Mouse (Mus musculus): ENCODE data around the gene 4921536K21Rik. TPM values are rescaled to one million over a fixed set of nuclear protein-coding genes. Genes with fewer than 3 reads are reported as not detected.

4921536K21Rik gene
- total and polyA plus RNA-seq, 2 experiments from 2014 or later: 0.12 TPM; not detected in 1

- Histone ChIP-seq H3K9ac (replicated peaks; ENCODE audit: low read depth, low read length) (no peak overlapping the region), H3K27me3 (ENCODE audit: control insufficient read depth, insufficient read depth, low read length) (no peaks in the 10 kb centered on the region), H3K4me1 (ENCODE audit: control insufficient read depth, insufficient read depth) (peaks cover 3% of the 10 kb centered on the region), H3K4me3 (ENCODE audit: low read depth, low read length) (no peak overlapping the region), H3K4me2 (ENCODE audit: low read depth, low read length) (no peak overlapping the region), H3K36me3 (replicated peaks; ENCODE audit: control insufficient read depth, insufficient read depth, low read length) (peaks cover 16% of the 10 kb centered on the region), H3K27ac (ENCODE audit: low read depth) (no peak overlapping the region), H3K9me3 (replicated peaks; ENCODE audit: control insufficient read depth, low read length) (no peaks in the 10 kb centered on the region)
- ATAC-seq (ENCODE audit: insufficient read depth, low read depth) (no peak), DNase-seq (ENCODE audit: low spot score) (no peak)
- 95% methylated on average over 3 of the region's 3 CpGs for WGBS
- TF ChIP-seq EP300 (IDR thresholded peaks at IDR 0.05; ENCODE audit: low read depth) (no peak), CTCF (IDR thresholded peaks at IDR 0.05; ENCODE audit: low read depth) (no peak)
Observed at GRCm38 (mm10) chr11:3902516-3902915, 7.6 kb upstream of the 4921536K21Rik start.

- no peak for TF ChIP-seq EP300 (IDR thresholded peaks at IDR 0.05; ENCODE audit: low read depth)
- TF ChIP-seq CTCF (IDR thresholded peaks at IDR 0.05; ENCODE audit: low read depth): no peak
- no peak for ATAC-seq (ENCODE audit: insufficient read depth, low read depth)
Observed at GRCm38 (mm10) chr11:3900296-3900695, 5.4 kb upstream of the 4921536K21Rik start.

GRCm38 (mm10) chr11:3895933-3896332 lies 1.0 kb upstream of the 4921536K21Rik start:
- DNase-seq (ENCODE audit: low spot score) (no peak), ATAC-seq (ENCODE audit: insufficient read depth, low read depth) (no peak)
- Histone ChIP-seq H3K9me3 (replicated peaks; ENCODE audit: control insufficient read depth, low read length) (no peaks in the 10 kb centered on the region), H3K4me2 (ENCODE audit: low read depth, low read length) (no peak overlapping the region), H3K4me3 (ENCODE audit: low read depth, low read length) (no peak overlapping the region), H3K27me3 (ENCODE audit: control insufficient read depth, insufficient read depth, low read length) (no peaks in the 10 kb centered on the region), H3K9ac (replicated peaks; ENCODE audit: low read depth, low read length) (no peak overlapping the region), H3K4me1 (ENCODE audit: control insufficient read depth, insufficient read depth) (0 out of 2 replicates have a peak, but pooled peaks cover 4% of the 10 kb centered on the region), H3K27ac (ENCODE audit: low read depth) (no peak overlapping the region), H3K36me3 (replicated peaks; ENCODE audit: control insufficient read depth, insufficient read depth, low read length) (peaks cover 19% of the 10 kb centered on the region)
- WGBS: 78% methylated on average over 1 of the region's 1 CpGs
- TF ChIP-seq CTCF (IDR thresholded peaks at IDR 0.05; ENCODE audit: low read depth): no peak
- TF ChIP-seq EP300 (IDR thresholded peaks at IDR 0.05; ENCODE audit: low read depth): no peak

More at GRCm38 (mm10) chr11:3900296-3900695, 5.4 kb upstream of the 4921536K21Rik start:
- H3K4me3 ChIP-seq (ENCODE audit: low read depth, low read length): no peak overlapping the region
- no peaks in the 10 kb centered on the region for H3K9me3 ChIP-seq (replicated peaks; ENCODE audit: control insufficient read depth, low read length)
- peaks cover 3% of the 10 kb centered on the region for H3K4me1 ChIP-seq (ENCODE audit: control insufficient read depth, insufficient read depth)
- H3K9ac ChIP-seq (replicated peaks; ENCODE audit: low read depth, low read length): no peak overlapping the region
- peaks cover 19% of the 10 kb centered on the region for H3K36me3 ChIP-seq (replicated peaks; ENCODE audit: control insufficient read depth, insufficient read depth, low read length)
- no peak overlapping the region for H3K4me2 ChIP-seq (ENCODE audit: low read depth, low read length)
- H3K27ac ChIP-seq (ENCODE audit: low read depth): no peak overlapping the region
- WGBS: 60% methylated on average over 6 of the region's 6 CpGs
- H3K27me3 ChIP-seq (ENCODE audit: control insufficient read depth, insufficient read depth, low read length): no peaks in the 10 kb centered on the region
- DNase-seq (ENCODE audit: low spot score): no peak

- H3K4me3 ChIP-seq (ENCODE audit: low read depth, low read length): peak overlapping the region; percentile 54
- H3K4me2 ChIP-seq (ENCODE audit: low read depth, low read length): peak overlapping the region; percentile 76
- 2% methylated on average over 10 of the region's 10 CpGs for WGBS
- H3K9ac ChIP-seq (replicated peaks; ENCODE audit: low read depth, low read length): peak overlapping the region; percentile 41; the same call in 1 of the 2 replicates
- H3K27ac ChIP-seq (ENCODE audit: low read depth): peak overlapping the region; percentile 65
- no peaks in the 10 kb centered on the region for H3K9me3 ChIP-seq (replicated peaks; ENCODE audit: control insufficient read depth, low read length)
- DNase-seq (ENCODE audit: low spot score) (no peak), ATAC-seq (ENCODE audit: insufficient read depth, low read depth) (no peak)
- H3K27me3 ChIP-seq (ENCODE audit: control insufficient read depth, insufficient read depth, low read length): no peaks in the 10 kb centered on the region
- peaks cover 19% of the 10 kb centered on the region for H3K36me3 ChIP-seq (replicated peaks; ENCODE audit: control insufficient read depth, insufficient read depth, low read length)
- TF ChIP-seq EP300 (IDR thresholded peaks at IDR 0.05; ENCODE audit: low read depth): no peak
- no peak for TF ChIP-seq CTCF (IDR thresholded peaks at IDR 0.05; ENCODE audit: low read depth)
- H3K4me1 ChIP-seq (ENCODE audit: control insufficient read depth, insufficient read depth): 0 out of 2 replicates have a peak, but pooled peaks cover 4% of the 10 kb centered on the region
Observed at GRCm38 (mm10) chr11:3895458-3895857, 560 bp upstream of the 4921536K21Rik start.

- DNase-seq (ENCODE audit: low spot score) (no peak), ATAC-seq (ENCODE audit: insufficient read depth, low read depth) (no peak)
- H3K9me3 ChIP-seq (replicated peaks; ENCODE audit: control insufficient read depth, low read length): no peaks in the 10 kb centered on the region
- TF ChIP-seq CTCF (IDR thresholded peaks at IDR 0.05; ENCODE audit: low read depth) (no peak), EP300 (IDR thresholded peaks at IDR 0.05; ENCODE audit: low read depth) (no peak)
- H3K4me1 ChIP-seq (ENCODE audit: control insufficient read depth, insufficient read depth): 0 out of 2 replicates have a peak, but pooled peaks cover 4% of the 10 kb centered on the region
- H3K9ac ChIP-seq (replicated peaks; ENCODE audit: low read depth, low read length): no peak overlapping the region
- no peak overlapping the region for H3K27ac ChIP-seq (ENCODE audit: low read depth)
- no peak overlapping the region for H3K4me3 ChIP-seq (ENCODE audit: low read depth, low read length)
- no peaks in the 10 kb centered on the region for H3K27me3 ChIP-seq (ENCODE audit: control insufficient read depth, insufficient read depth, low read length)
- peak overlapping the region; percentile 76; the same call in 1 of the 2 replicates for H3K4me2 ChIP-seq (ENCODE audit: low read depth, low read length)
- 80% methylated on average over 6 of the region's 6 CpGs for WGBS
- H3K36me3 ChIP-seq (replicated peaks; ENCODE audit: control insufficient read depth, insufficient read depth, low read length): peaks cover 18% of the 10 kb centered on the region
Observed at GRCm38 (mm10) chr11:3893970-3894369, 928 bp downstream of the 4921536K21Rik start.

- Histone ChIP-seq H3K4me2 (ENCODE audit: low read depth, low read length) (no peak overlapping the region), H3K4me3 (ENCODE audit: low read depth, low read length) (no peak overlapping the region), H3K4me1 (ENCODE audit: control insufficient read depth, insufficient read depth) (no peaks in the 10 kb centered on the region), H3K9me3 (replicated peaks; ENCODE audit: control insufficient read depth, low read length) (no peaks in the 10 kb centered on the region), H3K27me3 (ENCODE audit: control insufficient read depth, insufficient read depth, low read length) (0 out of 2 replicates have a peak, but pooled peaks cover 5% of the 10 kb centered on the region), H3K9ac (replicated peaks; ENCODE audit: low read depth, low read length) (no peak overlapping the region), H3K27ac (ENCODE audit: low read depth) (no peak overlapping the region), H3K36me3 (replicated peaks; ENCODE audit: control insufficient read depth, insufficient read depth, low read length) (no peaks in the 10 kb centered on the region)
- 59% methylated on average over 5 of the region's 5 CpGs for WGBS
- DNase-seq (ENCODE audit: low spot score) (no peak), ATAC-seq (ENCODE audit: insufficient read depth, low read depth) (no peak)
- TF ChIP-seq EP300 (IDR thresholded peaks at IDR 0.05; ENCODE audit: low read depth) (no peak), CTCF (IDR thresholded peaks at IDR 0.05; ENCODE audit: low read depth) (no peak)
Observed at GRCm38 (mm10) chr11:3887331-3887730, 7.6 kb downstream of the 4921536K21Rik start.
